Comparison of ENCODE assay signal across 11 mouse cellular contexts in the genomic region with DNA sequence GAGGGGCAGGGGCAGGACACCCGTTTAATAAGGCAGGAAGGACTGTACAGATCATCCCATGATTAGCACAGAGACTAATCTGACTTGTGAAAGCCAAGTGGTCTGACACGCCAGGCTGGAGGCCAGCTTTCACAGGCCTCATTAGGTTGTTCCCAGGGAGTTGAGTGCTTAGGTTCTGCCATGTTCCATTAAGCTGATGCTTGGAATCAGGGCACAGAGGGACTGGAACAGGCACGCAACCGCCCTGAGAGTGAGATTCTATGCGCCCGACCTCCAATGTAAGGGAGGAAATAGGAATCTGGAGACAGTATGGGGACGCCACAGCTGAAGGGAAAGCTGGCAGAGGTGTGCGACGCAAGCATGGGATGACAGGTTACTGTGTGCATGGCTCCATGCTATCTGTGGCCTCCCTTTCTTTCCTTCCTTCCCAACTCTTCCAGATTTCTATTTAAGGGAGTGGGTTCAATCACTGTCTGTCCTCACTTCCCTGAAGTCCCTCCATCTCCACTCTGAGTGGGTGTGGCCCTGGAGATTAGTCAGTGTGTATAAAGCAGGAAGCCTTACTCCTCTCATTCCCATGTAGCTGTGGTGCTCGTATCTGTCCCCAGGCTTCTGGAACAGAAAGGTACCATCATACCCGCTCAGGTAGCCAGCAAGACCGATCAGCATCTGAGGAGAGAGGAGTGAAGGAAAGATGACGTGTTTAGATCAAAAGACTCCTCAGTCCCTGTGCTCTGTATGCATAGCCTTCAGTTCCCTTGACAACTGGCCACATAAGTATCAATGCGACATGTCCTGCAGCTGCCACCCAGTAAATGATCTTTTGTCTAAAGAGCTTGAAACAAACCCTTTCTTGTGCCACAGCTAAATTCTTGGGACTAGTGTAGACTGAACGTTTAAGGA. TPM values are rescaled to one million over a fixed set of nuclear protein-coding genes. Genes with fewer than 3 reads are reported as not detected.
DNase-seq lines count a peak whose midpoint lies in the region; ATAC-seq and TF ChIP-seq lines count a peak whose summit lies in the region.
"Had no signal": no experiment of that assay in that cellular context is flagged by ENCODE, and none has a peak within 500 bp of the region (broad histone marks: within the 10 kb centered on the region; RNA-seq: fewer than 3 reads in every experiment).

No protein-coding gene starts in this region.

- H3K27me3 ChIP-seq in forebrain, embryonic 11.5 days (ENCODE audit: control insufficient read depth, insufficient read depth, low read length): no peaks in the 10 kb centered on the region
- H3K27me3 ChIP-seq in hindbrain, embryonic 16.5 days (replicated peaks; ENCODE audit: control insufficient read depth, insufficient read depth, low read length): no peaks in the 10 kb centered on the region
- H3K27me3 ChIP-seq in neural tube, embryonic 14.5 days (ENCODE audit: control insufficient read depth, insufficient read depth, low read length): no peaks in the 10 kb centered on the region

- no peaks in the 10 kb centered on the region for H3K9me3 ChIP-seq in forebrain, embryonic 11.5 days (ENCODE audit: control insufficient read depth, low read length)
- no peaks in the 10 kb centered on the region for H3K9me3 ChIP-seq in hindbrain, embryonic 16.5 days (ENCODE audit: control insufficient read depth, low read length)
- no peaks in the 10 kb centered on the region for H3K9me3 ChIP-seq in neural tube, embryonic 14.5 days (ENCODE audit: control insufficient read depth, low read length)
- H3K9me3 ChIP-seq: heart, embryonic 10.5 days had no signal

- ATAC-seq in forebrain, embryonic 11.5 days (replicated peaks; ENCODE audit: low FRiP score): peak; percentile 75
- ATAC-seq in hindbrain, embryonic 16.5 days: peak; percentile 76
- ATAC-seq in neural tube, embryonic 14.5 days (ENCODE audit: low read depth): peak; percentile 63; the same call in 1 of the 2 replicates
- ATAC-seq: liver, postnatal 0 days had no signal

- H3K27ac ChIP-seq in forebrain, embryonic 11.5 days (ENCODE audit: low read depth, low read length): peak overlapping the region; percentile 9; the same call in 1 of the 2 replicates
- H3K27ac ChIP-seq in hindbrain, embryonic 16.5 days (ENCODE audit: low read depth, low read length): peak overlapping the region; percentile 16; the same call in 1 of the 2 replicates
- no peak overlapping the region for H3K27ac ChIP-seq in neural tube, embryonic 14.5 days (ENCODE audit: low read depth, low read length)
- no peak overlapping the region for H3K27ac ChIP-seq in gastrocnemius, adult 2 months
- H3K27ac ChIP-seq: heart, embryonic 10.5 days had no signal

- peak; percentile 49 to 50 for DNase-seq in cerebellum, postnatal 14 days
- DNase-seq in cerebellum, postnatal 36 days: no peak
- DNase-seq in forebrain, embryonic 11.5 days (ENCODE audit: low spot score): no peak
- no peak for DNase-seq in heart, postnatal 36 days
- DNase-seq in gastrocnemius, adult 2 months: no peak
- no peak for DNase-seq in cerebellum, adult 11 months
- DNase-seq: liver, postnatal 0 days had no signal

- no peak for TF ChIP-seq CTCF in gastrocnemius, adult 2 months (IDR thresholded peaks at IDR 0.05)

- intact Hi-C loops in heart, postnatal 36 days (cut with DNase I): no loop called here
- intact Hi-C loops in gastrocnemius, adult 2 months (cut with DNase I): loop anchor here (10.0 kb wide), 1 partner anchor 197 kb away; no protein-coding TSS in a partner anchor

- H3K4me1 ChIP-seq in forebrain, embryonic 11.5 days (replicated peaks; ENCODE audit: control insufficient read depth, insufficient read depth, low read length): no peaks in the 10 kb centered on the region
- no peaks in the 10 kb centered on the region; the same call in 1 of the 2 replicates for H3K4me1 ChIP-seq in hindbrain, embryonic 16.5 days (ENCODE audit: control insufficient read depth, insufficient read depth, low read depth, low read length)
- no peaks in the 10 kb centered on the region for H3K4me1 ChIP-seq in neural tube, embryonic 14.5 days (ENCODE audit: control insufficient read depth, insufficient read depth, low read length)

- H3K4me2 ChIP-seq in forebrain, embryonic 11.5 days (ENCODE audit: low read depth, low read length, severe bottlenecking): no peak overlapping the region
- no peak overlapping the region for H3K4me2 ChIP-seq in hindbrain, embryonic 16.5 days (ENCODE audit: low read length)
- H3K4me2 ChIP-seq in neural tube, embryonic 14.5 days (ENCODE audit: low read depth, low read length): no peak overlapping the region

- WGBS in forebrain, embryonic 11.5 days: 70% methylated on average over 15 of the region's 15 CpGs
- WGBS in hindbrain, embryonic 16.5 days: 51% methylated on average over 15 of the region's 15 CpGs
- 63% methylated on average over 15 of the region's 15 CpGs for WGBS in neural tube, embryonic 14.5 days

- no peak overlapping the region for H3K9ac ChIP-seq in forebrain, embryonic 11.5 days (ENCODE audit: low read length)
- H3K9ac ChIP-seq in hindbrain, embryonic 16.5 days (ENCODE audit: low read depth, low read length): no peak overlapping the region
- no peak overlapping the region for H3K9ac ChIP-seq in neural tube, embryonic 14.5 days (replicated peaks; ENCODE audit: low read depth, low read length)
- H3K9ac ChIP-seq: liver, postnatal 0 days had no signal

- no peaks in the 10 kb centered on the region for H3K36me3 ChIP-seq in forebrain, embryonic 11.5 days (ENCODE audit: control insufficient read depth, insufficient read depth, low read length)
- H3K36me3 ChIP-seq in hindbrain, embryonic 16.5 days (ENCODE audit: control insufficient read depth, insufficient read depth, low read length): peaks cover 7% of the 10 kb centered on the region
- H3K36me3 ChIP-seq in neural tube, embryonic 14.5 days (ENCODE audit: control insufficient read depth, insufficient read depth, low read length): no peaks in the 10 kb centered on the region; the same call in 1 of the 2 replicates

- no peak overlapping the region for H3K4me3 ChIP-seq in forebrain, embryonic 11.5 days (ENCODE audit: low read depth, low read length)
- H3K4me3 ChIP-seq in hindbrain, embryonic 16.5 days (ENCODE audit: low read length): no peak overlapping the region
- H3K4me3 ChIP-seq in neural tube, embryonic 14.5 days (ENCODE audit: low read depth, low read length): no peak overlapping the region
- no peak overlapping the region for H3K4me3 ChIP-seq in gastrocnemius, adult 2 months
- H3K4me3 ChIP-seq: heart, embryonic 10.5 days had no signal

RNA-seq across cellular contexts. Expression of a gene that starts 9.3 kb away (rescaled TPM):
- 29.7 and 34.0 TPM in 2 replicates for polyA plus RNA-seq in forebrain, embryonic 11.5 days (2014; fragmentation: Nextera tagmentation; extraction: Ambion mirVana)
- 26.3 and 33.8 TPM in 2 replicates for polyA plus RNA-seq in hindbrain, embryonic 16.5 days (2015; fragmentation: Nextera tagmentation; extraction: Ambion mirVana)
- polyA plus RNA-seq in neural tube, embryonic 14.5 days (2014; fragmentation: Nextera tagmentation; extraction: Ambion mirVana): 33.0 and 39.2 TPM in 2 replicates
- 10 to 100 TPM; 47.6 TPM for total RNA-seq in heart, postnatal 36 days (2021)
- 10 to 100 TPM; 33.1 to 40.2 TPM for total RNA-seq in gastrocnemius, adult 2 months (2021)

RNA-seq across cellular contexts. Expression of a gene that starts 10.1 kb away (rescaled TPM):
- polyA plus RNA-seq in forebrain, embryonic 11.5 days (2014; fragmentation: Nextera tagmentation; extraction: Ambion mirVana): 18.6 and 18.8 TPM in 2 replicates
- 15.2 and 16.3 TPM in 2 replicates for polyA plus RNA-seq in hindbrain, embryonic 16.5 days (2015; fragmentation: Nextera tagmentation; extraction: Ambion mirVana)
- 14.4 and 16.9 TPM in 2 replicates for polyA plus RNA-seq in neural tube, embryonic 14.5 days (2014; fragmentation: Nextera tagmentation; extraction: Ambion mirVana)
- total RNA-seq in heart, postnatal 36 days (2021): 10 to 100 TPM; 10.3 to 10.9 TPM
- 1 to 10 TPM; 6.2 to 6.3 TPM for total RNA-seq in gastrocnemius, adult 2 months (2021)

RNA-seq across cellular contexts. Expression of a gene that starts 35.4 kb away (rescaled TPM):
- 0.49 and 0.84 TPM in 2 replicates for polyA plus RNA-seq in forebrain, embryonic 11.5 days (2014; fragmentation: Nextera tagmentation; extraction: Ambion mirVana)
- 6.5 and 7.3 TPM in 2 replicates for polyA plus RNA-seq in hindbrain, embryonic 16.5 days (2015; fragmentation: Nextera tagmentation; extraction: Ambion mirVana)
- polyA plus RNA-seq in neural tube, embryonic 14.5 days (2014; fragmentation: Nextera tagmentation; extraction: Ambion mirVana): 2.3 and 3.6 TPM in 2 replicates
- total RNA-seq in heart, postnatal 36 days (2021): not detected
- total RNA-seq in gastrocnemius, adult 2 months (2021): under 1 TPM; 0.14 to 0.20 TPM
- total RNA-seq: common myeloid progenitor, adult 5-6 weeks had no signal
- polyA plus RNA-seq: liver, postnatal 0 days had no signal

Comparison
In these comparisons a context has a peak if more than half of its experiments do, and no peak if none do; other contexts are left out.
1. DNase-seq: peak in cerebellum, postnatal 14 days (2 of 2); none in cerebellum, postnatal 36 days (0 of 2), forebrain, embryonic 11.5 days (single experiment), heart, postnatal 36 days (0 of 2), gastrocnemius, adult 2 months (single experiment) and cerebellum, adult 11 months (single experiment).
2. H3K27ac ChIP-seq: peak in forebrain, embryonic 11.5 days (single experiment) and hindbrain, embryonic 16.5 days (single experiment); none in neural tube, embryonic 14.5 days (single experiment) and gastrocnemius, adult 2 months (single experiment).
3. Peak in every context shown above with its lines, with median percentiles within 50 percentile points of each other: ATAC-seq.